Mouse (Mus musculus) intestine, embryonic 14.5 days (tissue): ENCODE measurements around the gene Hs1bp3. TPM values are rescaled to one million over a fixed set of nuclear protein-coding genes. Genes with fewer than 3 reads are reported as not detected.
A peak's percentile ranks its signal among the peaks of the same experiment; 100 is the strongest.

Experiments
- ATAC-seq: fragments of 200-750 bp; cut with Nextera tagmentation; replicated peaks from 2 replicates; pipeline ENCODE4 v1.8.0; 2017; ENCODE audit warnings: low read depth, moderate number of reproducible peaks, moderate TSS enrichment, moderate library complexity; ENCODE audit not compliant: low FRiP score, low TSS enrichment
- DNase-seq: peaks from one replicate; pipeline ENCODE4 v3.0.0-alpha.2; 2018; ENCODE audit warnings: low spot score
- H3K27ac ChIP-seq: fragments of 300-500 bp; sonication (generic); 2 replicates; pipeline ENCODE4 v1.5.1; 2014; ENCODE audit warnings: low read depth, mild to moderate bottlenecking, control low read depth
- H3K27me3 ChIP-seq: fragments of 300-500 bp; sonication (generic); replicated peaks from 2 replicates; pipeline ENCODE4 v1.6.1; 2014; ENCODE audit warnings: low read length, control low read depth; ENCODE audit not compliant: control insufficient read depth, insufficient read depth
- H3K36me3 ChIP-seq: fragments of 300-500 bp; sonication (generic); 2 replicates; pipeline ENCODE4 v1.6.1; 2014; ENCODE audit warnings: low read length, control low read depth; ENCODE audit not compliant: control insufficient read depth, insufficient read depth
- H3K4me1 ChIP-seq: fragments of 300-500 bp; sonication (generic); replicated peaks from 2 replicates; pipeline ENCODE4 v1.6.1; 2014; ENCODE audit warnings: low read length, control low read depth, mixed read lengths; ENCODE audit not compliant: control insufficient read depth, insufficient read depth
- H3K4me2 ChIP-seq: fragments of 300-500 bp; sonication (generic); 2 replicates; pipeline ENCODE4 v1.6.1; 2014; ENCODE audit warnings: low read length
- H3K4me3 ChIP-seq: fragments of 300-500 bp; sonication (generic); 2 replicates; pipeline ENCODE4 v1.5.1; 2014; ENCODE audit warnings: low read depth, low read length, control low read depth, mixed read lengths
- H3K9ac ChIP-seq: fragments of 300-500 bp; sonication (generic); 2 replicates; pipeline ENCODE4 v1.6.1; 2014; ENCODE audit warnings: mild to moderate bottlenecking, low read length
- H3K9me3 ChIP-seq: fragments of 300-500 bp; sonication (generic); 2 replicates; pipeline ENCODE4 v1.6.1; 2016; ENCODE audit warnings: low read length, control low read depth; ENCODE audit not compliant: control insufficient read depth
- WGBS: fragments of 180-500 bp; shearing (Covaris S2); extraction: QIAGEN DNeasy Blood & Tissue Kit; methylation state at CpG from one replicate; pipeline ENCODE4 v1.1.7; 2014; 5-methylcytosine and 5-hydroxymethylcytosine counted together
- polyA plus RNA-seq: library from polyadenylated mRNA; unstranded; fragments of >200 nt; fragmentation: Nextera tagmentation; extraction: Ambion mirVana; gene quantifications from 2 replicates; pipeline ENCODE4 v1.2.1, GENCODE M21; 2014

The Hs1bp3 gene
- polyA plus RNA-seq, 1 experiment from 2014 or later, result 15.4 TPM

- H3K9me3 ChIP-seq, result no peaks in the 10 kb centered on the region
Observed at GRCm38 (mm10) chr12:8310992-8311391, 2.2 kb upstream of the Hs1bp3 start.

DNA sequence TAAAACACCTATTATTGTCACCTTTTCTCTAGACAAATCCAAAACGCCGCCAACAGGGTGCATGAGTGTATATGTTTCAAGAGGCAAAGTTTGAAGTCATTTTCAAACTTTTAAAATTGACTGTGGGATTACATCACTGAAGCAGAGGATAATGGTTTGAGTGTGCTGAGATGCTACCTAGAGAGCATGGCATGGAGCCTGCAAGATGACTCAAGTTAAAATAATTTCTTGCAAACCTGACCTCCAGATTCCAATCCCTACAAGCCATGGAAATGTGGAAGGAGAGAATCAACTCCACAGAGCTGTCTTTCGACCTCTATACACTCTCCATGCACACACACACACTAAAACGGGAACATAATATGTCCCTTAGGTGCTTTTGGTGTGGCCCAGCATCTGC is 966 bp upstream of the Hs1bp3 start:
- Histone ChIP-seq H3K27me3 (peaks cover 12% of the 10 kb centered on the region), H3K4me2 (no peak overlapping the region), H3K9me3 (no peaks in the 10 kb centered on the region), H3K4me3 (no peak overlapping the region), H3K4me1 (peaks cover 5% of the 10 kb centered on the region; the same call in 1 of the 2 replicates), H3K9ac (no peak overlapping the region), H3K27ac (no peak overlapping the region), H3K36me3 (no peaks in the 10 kb centered on the region)
- DNase-seq (no peak), ATAC-seq (no peak)
- 87% methylated on average over 4 of the region's 4 CpGs for WGBS

More at GRCm38 (mm10) chr12:8310992-8311391, 2.2 kb upstream of the Hs1bp3 start:
- Histone ChIP-seq H3K27me3 (peaks cover 12% of the 10 kb centered on the region), H3K36me3 (no peaks in the 10 kb centered on the region), H3K9ac (no peak overlapping the region), H3K4me2 (no peak overlapping the region), H3K4me1 (peaks cover 5% of the 10 kb centered on the region; the same call in 1 of the 2 replicates), H3K4me3 (no peak overlapping the region), H3K27ac (no peak overlapping the region)
- no peak for DNase-seq
- 52% methylated on average over 17 of the region's 17 CpGs for WGBS
- ATAC-seq, result no peak

- peak overlapping the region; percentile 61 for H3K4me3 ChIP-seq
- H3K9ac ChIP-seq, result peak overlapping the region; percentile 57
- H3K4me1 ChIP-seq, result peaks cover 5% of the 10 kb centered on the region; the same call in 1 of the 2 replicates
- ATAC-seq (peak; percentile 34), DNase-seq (no peak)
- peak overlapping the region; percentile 86 for H3K4me2 ChIP-seq
- no peaks in the 10 kb centered on the region for H3K9me3 ChIP-seq
- peaks cover 12% of the 10 kb centered on the region; the same call in 1 of the 2 replicates for H3K36me3 ChIP-seq
- peaks cover 12% of the 10 kb centered on the region for H3K27me3 ChIP-seq
- H3K27ac ChIP-seq, result no peak overlapping the region
- 17% methylated on average over 12 of the region's 12 CpGs for WGBS
Observed at GRCm38 (mm10) chr12:8313773-8314172, 541 bp downstream of the Hs1bp3 start.

- peaks cover 26% of the 10 kb centered on the region for H3K36me3 ChIP-seq
- no peak overlapping the region for H3K4me3 ChIP-seq
- no peaks in the 10 kb centered on the region for H3K9me3 ChIP-seq
- no peak overlapping the region for H3K9ac ChIP-seq
- peaks cover 5% of the 10 kb centered on the region; the same call in 1 of the 2 replicates for H3K4me1 ChIP-seq
- DNase-seq, result no peak
- peaks cover 2% of the 10 kb centered on the region; the same call in 1 of the 2 replicates for H3K27me3 ChIP-seq
- ATAC-seq, result no peak
- WGBS, result 92% methylated on average over 5 of the region's 5 CpGs
- H3K27ac ChIP-seq, result no peak overlapping the region
- no peak overlapping the region for H3K4me2 ChIP-seq
Observed at GRCm38 (mm10) chr12:8316541-8316940, 3.3 kb downstream of the Hs1bp3 start.

DNA sequence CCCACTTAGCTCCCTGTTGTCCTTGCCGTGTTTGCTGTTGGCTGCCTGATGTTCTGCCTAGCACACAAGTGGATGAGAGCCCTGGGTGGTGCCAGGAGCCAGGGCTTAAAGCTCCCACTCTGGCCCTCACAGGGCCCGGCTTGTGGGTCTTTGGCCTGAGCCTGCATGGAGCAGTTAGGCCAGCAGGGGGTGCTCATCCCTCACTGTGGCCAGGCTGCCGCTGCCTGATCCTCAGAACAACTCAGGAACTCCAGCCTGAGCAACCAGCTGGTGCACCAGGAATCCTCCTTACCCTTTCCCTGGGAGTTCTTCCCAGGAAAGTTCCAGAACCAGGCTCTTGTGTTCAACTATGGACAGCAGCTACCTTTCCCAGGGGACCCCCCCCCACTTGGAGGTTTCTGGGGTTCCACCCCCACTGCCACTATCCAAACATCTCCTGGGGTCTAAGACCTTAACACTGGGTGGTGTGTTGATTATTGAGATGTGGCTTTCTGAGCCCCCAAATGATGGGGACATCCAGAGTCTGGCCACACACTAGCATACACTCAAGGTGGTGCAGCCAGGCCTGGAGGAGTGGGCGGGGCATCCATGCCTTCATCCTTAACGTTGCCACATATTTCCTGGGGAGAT is 7.0 kb downstream of the Hs1bp3 start:
- H3K36me3 ChIP-seq, result peaks cover 41% of the 10 kb centered on the region
- peak; percentile 42; the same call in 1 of the 2 replicates for ATAC-seq
- H3K4me3 ChIP-seq, result no peak overlapping the region
- DNase-seq, result peak; percentile 90
- H3K9ac ChIP-seq, result no peak overlapping the region
- H3K27ac ChIP-seq, result no peak overlapping the region
- H3K4me1 ChIP-seq, result no peaks in the 10 kb centered on the region
- 37% methylated on average over 5 of the region's 5 CpGs for WGBS
- H3K9me3 ChIP-seq, result no peaks in the 10 kb centered on the region
- H3K4me2 ChIP-seq, result no peak overlapping the region
- H3K27me3 ChIP-seq, result no peaks in the 10 kb centered on the region

DNA sequence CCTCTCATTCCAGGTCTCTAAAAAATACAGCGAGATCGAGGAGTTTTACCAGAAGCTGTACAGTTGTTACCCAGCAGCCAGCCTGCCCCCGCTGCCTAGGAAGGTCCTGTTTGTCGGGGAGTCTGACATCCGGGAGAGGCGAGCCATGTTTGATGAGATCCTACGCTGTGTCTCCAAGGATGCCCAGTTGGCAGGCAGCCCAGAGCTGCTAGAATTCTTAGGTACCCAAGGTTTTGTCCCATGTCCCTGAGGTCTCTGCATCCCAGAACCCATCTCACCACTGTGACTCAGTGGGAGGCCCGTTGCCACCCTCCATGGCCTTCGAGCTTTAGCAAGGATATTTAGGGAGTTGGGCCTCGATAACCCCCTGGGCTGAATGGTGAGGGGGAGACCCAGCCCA is 8.3 kb downstream of the Hs1bp3 start:
- no peak overlapping the region for H3K9ac ChIP-seq
- peaks cover 43% of the 10 kb centered on the region for H3K36me3 ChIP-seq
- H3K4me1 ChIP-seq, result no peaks in the 10 kb centered on the region
- H3K9me3 ChIP-seq, result no peaks in the 10 kb centered on the region
- no peaks in the 10 kb centered on the region for H3K27me3 ChIP-seq
- ATAC-seq (no peak), DNase-seq (no peak)
- H3K4me3 ChIP-seq, result no peak overlapping the region
- no peak overlapping the region for H3K27ac ChIP-seq
- 84% methylated on average over 10 of the region's 10 CpGs for WGBS
- no peak overlapping the region for H3K4me2 ChIP-seq

DNA sequence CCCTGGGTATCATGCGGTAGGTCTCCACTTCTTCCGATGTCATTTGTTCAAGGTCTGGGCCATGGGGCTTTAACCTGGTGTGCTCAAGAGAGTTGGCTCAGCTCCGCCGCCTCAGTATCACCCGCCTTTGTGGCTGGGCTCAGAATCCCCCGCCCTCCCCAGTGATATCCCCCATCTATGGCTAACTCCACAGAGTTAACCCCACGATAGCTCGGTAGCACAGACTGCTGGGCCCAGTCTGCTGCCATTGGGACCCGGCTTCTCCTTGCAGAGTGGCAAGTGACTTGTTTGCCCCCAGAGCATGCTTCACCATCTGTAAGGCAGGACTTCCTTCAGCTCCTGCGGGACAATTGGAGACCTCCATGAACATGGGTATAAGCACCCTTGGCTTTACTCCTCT is 10.9 kb downstream of the Hs1bp3 start:
- ATAC-seq, result no peak
- no peak overlapping the region for H3K4me3 ChIP-seq
- WGBS, result 84% methylated on average over 10 of the region's 10 CpGs
- peaks cover 38% of the 10 kb centered on the region for H3K36me3 ChIP-seq
- H3K9ac ChIP-seq, result no peak overlapping the region
- H3K27ac ChIP-seq, result no peak overlapping the region
- DNase-seq, result no peak
- no peaks in the 10 kb centered on the region for H3K27me3 ChIP-seq
- H3K9me3 ChIP-seq, result no peaks in the 10 kb centered on the region
- peaks cover 4% of the 10 kb centered on the region; the same call in 1 of the 2 replicates for H3K4me1 ChIP-seq
- H3K4me2 ChIP-seq, result no peak overlapping the region

- Histone ChIP-seq H3K9me3 (no peaks in the 10 kb centered on the region), H3K36me3 (peaks cover 34% of the 10 kb centered on the region), H3K4me2 (no peak overlapping the region), H3K9ac (no peak overlapping the region), H3K27ac (no peak overlapping the region), H3K4me1 (peaks cover 4% of the 10 kb centered on the region; the same call in 1 of the 2 replicates), H3K4me3 (no peak overlapping the region), H3K27me3 (no peaks in the 10 kb centered on the region)
- DNase-seq, result no peak
- no peak for ATAC-seq
- WGBS, result 93% methylated on average over 13 of the region's 13 CpGs
Observed at GRCm38 (mm10) chr12:8325245-8325942, 12.2 kb downstream of the Hs1bp3 start.
